Mouse (Mus musculus): ENCODE results near the gene Cdc42bpa.

Gene Cdc42bpa

GRCm38 (mm10) chr1:180031705-180032548 lies 71.7 kb downstream of the Cdc42bpa start:
- no peak for DNase-seq (ENCODE audit: low read depth)

GRCm38 (mm10) chr1:180037461-180037860 lies 77.2 kb downstream of the Cdc42bpa start:
- DNase-seq (ENCODE audit: low read depth): no peak

- DNase-seq (ENCODE audit: low read depth): no peak
Observed at GRCm38 (mm10) chr1:180044160-180044559, 83.9 kb downstream of the Cdc42bpa start.

GRCm38 (mm10) chr1:180045172-180045571 lies 84.9 kb downstream of the Cdc42bpa start:
- no peak for DNase-seq (ENCODE audit: low read depth)

- no peak for DNase-seq (ENCODE audit: low read depth)
Observed at GRCm38 (mm10) chr1:180089176-180089575, 128.9 kb downstream of the Cdc42bpa start.

GRCm38 (mm10) chr1:180098426-180098825 lies 138.2 kb downstream of the Cdc42bpa start:
- DNase-seq (ENCODE audit: low read depth): no peak

GRCm38 (mm10) chr1:180104567-180104966 lies 144.3 kb downstream of the Cdc42bpa start:
- DNase-seq (ENCODE audit: low read depth): no peak

GRCm38 (mm10) chr1:180109050-180109449 lies 148.8 kb downstream of the Cdc42bpa start:
- DNase-seq (ENCODE audit: low read depth): peak; percentile 93

- peak; percentile 41 for DNase-seq (ENCODE audit: low read depth)
Observed at GRCm38 (mm10) chr1:180116525-180116924, 156.3 kb downstream of the Cdc42bpa start.

- DNase-seq (ENCODE audit: low read depth): no peak
Observed at GRCm38 (mm10) chr1:180118233-180118632, 158.0 kb downstream of the Cdc42bpa start.

- no peak for DNase-seq (ENCODE audit: low read depth)
Observed at GRCm38 (mm10) chr1:180128077-180128792, 168.0 kb downstream of the Cdc42bpa start.

- DNase-seq (ENCODE audit: low read depth): peak; percentile 26
Observed at GRCm38 (mm10) chr1:180131402-180131801, 171.1 kb downstream of the Cdc42bpa start.

GRCm38 (mm10) chr1:180132187-180132586 lies 171.9 kb downstream of the Cdc42bpa start:
- peak; percentile 16 for DNase-seq (ENCODE audit: low read depth)

GRCm38 (mm10) chr1:180139158-180139557 lies 178.9 kb downstream of the Cdc42bpa start:
- DNase-seq (ENCODE audit: low read depth): no peak

GRCm38 (mm10) chr1:180140970-180141369 lies 180.7 kb downstream of the Cdc42bpa start:
- no peak for DNase-seq (ENCODE audit: low read depth)

GRCm38 (mm10) chr1:180148036-180148435 lies 187.8 kb downstream of the Cdc42bpa start:
- DNase-seq (ENCODE audit: low read depth): peak; percentile 58

- DNase-seq (ENCODE audit: low read depth): peak; percentile 17
Observed at GRCm38 (mm10) chr1:180148563-180148962, 188.3 kb downstream of the Cdc42bpa start.

- DNase-seq (ENCODE audit: low read depth): peak; percentile 31
Observed at GRCm38 (mm10) chr1:180151191-180151590, 190.9 kb downstream of the Cdc42bpa start.

- no peak for DNase-seq (ENCODE audit: low read depth)
Observed at GRCm38 (mm10) chr1:180158648-180159047, 198.4 kb downstream of the Cdc42bpa start.

GRCm38 (mm10) chr1:180160545-180160944 lies 200.3 kb downstream of the Cdc42bpa start:
- no peak for DNase-seq (ENCODE audit: low read depth)

GRCm38 (mm10) chr1:180161160-180161559 lies 200.9 kb downstream of the Cdc42bpa start:
- no peak for DNase-seq (ENCODE audit: low read depth)

- DNase-seq (ENCODE audit: low read depth): no peak
Observed at GRCm38 (mm10) chr1:180161566-180162355, 201.5 kb downstream of the Cdc42bpa start.
